Mouse (Mus musculus): ENCODE measurements around the gene Ramp1. TPM values are rescaled to one million over a fixed set of nuclear protein-coding genes. Genes with fewer than 3 reads are reported as not detected.

Ramp1 gene
- total RNA-seq (2014; rRNA removed) (44.1 and 48.4 TPM in 2 replicates), polyA plus RNA-seq (2015; fragmentation: Nextera tagmentation; extraction: Ambion mirVana) (44.7 and 46.8 TPM in 2 replicates)

GRCm38 (mm10) chr1:91179533-91180173, at the start of gene Ramp1:
Gene Ramp1, plus strand, starts transcription at chr1:91179822.
- Histone ChIP-seq H3K27me3 (ENCODE audit: insufficient read depth, low read length) (no peaks in the 10 kb centered on the region), H3K4me3 (ENCODE audit: low read length) (peak within 1 kb of the TSS; percentile 36), H3K36me3 (ENCODE audit: insufficient read depth, low read length) (no peaks in the 10 kb centered on the region), H3K27ac (peak within 1 kb of the TSS; percentile 74), H3K9me3 (ENCODE audit: low read length) (no peaks in the 10 kb centered on the region), H3K9ac (replicated peaks; ENCODE audit: low read length) (peak within 1 kb of the TSS; percentile 39), H3K4me1 (ENCODE audit: insufficient read depth, low read length) (peaks cover 8% of the 10 kb centered on the region; the same call in 1 of the 2 replicates), H3K4me2 (ENCODE audit: low read depth, low read length) (peak within 1 kb of the TSS; percentile 65)
- ATAC-seq: peak; percentile 31; the same call in 1 of the 2 replicates
- TF ChIP-seq CTCF (IDR thresholded peaks at IDR 0.05; ENCODE audit: low read depth): no peak
- WGBS: 7% methylated on average over 37 of the region's 37 CpGs
- peak; percentile 44 for DNase-seq (ENCODE audit: low spot score)

- no peak overlapping the region for H3K9ac ChIP-seq (replicated peaks; ENCODE audit: low read length)
- no peak overlapping the region for H3K4me2 ChIP-seq (ENCODE audit: low read depth, low read length)
- WGBS: 94% methylated on average over 2 of the region's 2 CpGs
- no peaks in the 10 kb centered on the region for H3K36me3 ChIP-seq (ENCODE audit: insufficient read depth, low read length)
- H3K4me3 ChIP-seq (ENCODE audit: low read length): no peak overlapping the region
- ATAC-seq: no peak
- DNase-seq (ENCODE audit: low spot score): no peak
- H3K9me3 ChIP-seq (ENCODE audit: low read length): no peaks in the 10 kb centered on the region
- H3K27ac ChIP-seq: no peak overlapping the region
- no peak for TF ChIP-seq CTCF (IDR thresholded peaks at IDR 0.05; ENCODE audit: low read depth)
- H3K27me3 ChIP-seq (ENCODE audit: insufficient read depth, low read length): no peaks in the 10 kb centered on the region
- no peaks in the 10 kb centered on the region for H3K4me1 ChIP-seq (ENCODE audit: insufficient read depth, low read length)
Observed at GRCm38 (mm10) chr1:91137036-91137435, 42.6 kb upstream of the Ramp1 start.

DNA sequence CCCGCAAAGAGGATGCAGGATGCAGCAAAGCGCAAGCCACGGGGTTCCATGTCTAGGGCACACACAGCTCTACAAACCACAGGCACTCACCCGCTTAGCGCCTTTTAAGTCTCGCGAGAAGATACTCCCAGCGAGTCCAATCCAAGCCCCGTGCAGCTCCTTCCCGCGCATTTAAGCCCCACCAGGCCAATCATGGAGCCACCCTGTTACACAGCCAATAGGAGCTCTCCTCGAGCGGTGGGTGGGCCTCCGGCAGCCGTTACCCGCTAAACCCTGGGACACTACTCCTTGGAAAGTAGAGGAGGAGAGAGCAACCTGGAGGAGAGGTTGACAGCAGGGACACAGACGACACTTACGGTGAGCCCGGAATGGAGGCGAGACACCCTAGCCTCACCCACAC, 34.8 kb upstream of the Ramp1 start, which contains the start of gene Rbm44:
Gene Rbm44 (plus strand): TSS at position 277 of the 400 bp plus-strand sequence.
- H3K9me3 ChIP-seq (ENCODE audit: low read length): no peaks in the 10 kb centered on the region
- no peaks in the 10 kb centered on the region for H3K36me3 ChIP-seq (ENCODE audit: insufficient read depth, low read length)
- no peak within 1 kb of the TSS for H3K4me3 ChIP-seq (ENCODE audit: low read length)
- no peaks in the 10 kb centered on the region for H3K27me3 ChIP-seq (ENCODE audit: insufficient read depth, low read length)
- H3K9ac ChIP-seq (replicated peaks; ENCODE audit: low read length): no peak within 1 kb of the TSS
- H3K4me1 ChIP-seq (ENCODE audit: insufficient read depth, low read length): no peaks in the 10 kb centered on the region
- DNase-seq (ENCODE audit: low spot score) (peak; percentile 3), ATAC-seq (no peak)
- WGBS: 71% methylated on average over 20 of the region's 20 CpGs
- no peak for TF ChIP-seq CTCF (IDR thresholded peaks at IDR 0.05; ENCODE audit: low read depth)
- H3K27ac ChIP-seq: no peak within 1 kb of the TSS
- H3K4me2 ChIP-seq (ENCODE audit: low read depth, low read length): no peak within 1 kb of the TSS

GRCm38 (mm10) chr1:91151509-91151908, 28.1 kb upstream of the Ramp1 start:
- Histone ChIP-seq H3K9ac (replicated peaks; ENCODE audit: low read length) (no peak overlapping the region), H3K9me3 (ENCODE audit: low read length) (no peaks in the 10 kb centered on the region), H3K4me3 (ENCODE audit: low read length) (no peak overlapping the region), H3K36me3 (ENCODE audit: insufficient read depth, low read length) (no peaks in the 10 kb centered on the region), H3K27me3 (ENCODE audit: insufficient read depth, low read length) (no peaks in the 10 kb centered on the region), H3K4me1 (ENCODE audit: insufficient read depth, low read length) (no peaks in the 10 kb centered on the region), H3K4me2 (ENCODE audit: low read depth, low read length) (no peak overlapping the region), H3K27ac (no peak overlapping the region)
- DNase-seq (ENCODE audit: low spot score) (no peak), ATAC-seq (no peak)
- 68% methylated on average over 2 of the region's 2 CpGs for WGBS
- no peak for TF ChIP-seq CTCF (IDR thresholded peaks at IDR 0.05; ENCODE audit: low read depth)

DNA sequence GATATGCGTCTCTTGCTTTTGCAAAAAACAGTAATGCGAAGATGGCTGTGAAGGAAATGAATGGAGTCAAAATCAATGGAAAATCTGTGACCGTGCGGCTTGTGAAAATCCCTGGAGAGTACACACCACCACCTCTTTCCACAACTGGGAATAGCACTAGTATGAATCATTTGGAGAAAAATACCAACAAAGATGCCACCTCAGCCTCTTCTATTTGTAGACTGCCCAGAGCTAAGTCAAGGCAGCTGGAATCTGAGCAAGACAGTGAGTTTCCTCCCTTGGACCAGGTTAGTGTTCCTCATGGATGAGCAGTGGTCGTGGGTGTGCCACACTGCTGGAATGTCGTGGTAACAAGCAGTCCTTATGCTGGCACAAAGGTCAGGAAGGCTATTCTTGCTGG, 12.8 kb upstream of the Ramp1 start:
- no peak overlapping the region for H3K9ac ChIP-seq (replicated peaks; ENCODE audit: low read length)
- H3K4me3 ChIP-seq (ENCODE audit: low read length): no peak overlapping the region
- no peak for DNase-seq (ENCODE audit: low spot score)

GRCm38 (mm10) chr1:91169157-91169556, 10.5 kb upstream of the Ramp1 start:
- Histone ChIP-seq H3K4me2 (ENCODE audit: low read depth, low read length) (no peak overlapping the region), H3K9me3 (ENCODE audit: low read length) (no peaks in the 10 kb centered on the region), H3K4me3 (ENCODE audit: low read length) (no peak overlapping the region), H3K27ac (no peak overlapping the region), H3K27me3 (ENCODE audit: insufficient read depth, low read length) (no peaks in the 10 kb centered on the region), H3K4me1 (ENCODE audit: insufficient read depth, low read length) (no peaks in the 10 kb centered on the region), H3K9ac (replicated peaks; ENCODE audit: low read length) (no peak overlapping the region), H3K36me3 (ENCODE audit: insufficient read depth, low read length) (no peaks in the 10 kb centered on the region)
- 81% methylated on average over 4 of the region's 4 CpGs for WGBS
- TF ChIP-seq CTCF (IDR thresholded peaks at IDR 0.05; ENCODE audit: low read depth): no peak
- DNase-seq (ENCODE audit: low spot score): no peak
- ATAC-seq: no peak

More for the DNA sequence above, 12.8 kb upstream of the Ramp1 start:
- no peaks in the 10 kb centered on the region for H3K36me3 ChIP-seq (ENCODE audit: insufficient read depth, low read length)
- no peaks in the 10 kb centered on the region for H3K27me3 ChIP-seq (ENCODE audit: insufficient read depth, low read length)
- no peak overlapping the region for H3K4me2 ChIP-seq (ENCODE audit: low read depth, low read length)
- no peaks in the 10 kb centered on the region for H3K4me1 ChIP-seq (ENCODE audit: insufficient read depth, low read length)
- no peak overlapping the region for H3K27ac ChIP-seq
- no peak for TF ChIP-seq CTCF (IDR thresholded peaks at IDR 0.05; ENCODE audit: low read depth)
- no peak for ATAC-seq
- WGBS: 78% methylated on average over 6 of the region's 6 CpGs
- no peaks in the 10 kb centered on the region for H3K9me3 ChIP-seq (ENCODE audit: low read length)

DNA sequence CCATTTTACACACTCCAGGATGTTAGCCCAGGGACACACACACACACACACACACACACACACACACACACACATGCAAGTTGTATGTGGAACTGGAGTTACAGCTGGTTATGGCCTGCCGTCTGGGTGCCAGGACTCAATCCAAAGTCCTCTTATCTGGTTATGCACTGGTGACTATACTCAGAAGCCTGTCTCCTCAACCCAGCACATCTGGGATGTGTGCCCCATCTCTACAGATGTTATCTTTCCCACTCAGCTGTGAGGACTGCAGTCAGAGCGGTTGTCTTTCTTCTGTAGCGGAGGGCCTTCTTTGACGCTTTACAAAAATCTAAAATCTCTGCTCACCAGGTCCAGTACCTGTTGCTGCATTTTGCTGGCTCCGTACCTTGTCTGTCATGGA, 4.8 kb upstream of the Ramp1 start:
- no peaks in the 10 kb centered on the region for H3K36me3 ChIP-seq (ENCODE audit: insufficient read depth, low read length)
- H3K4me2 ChIP-seq (ENCODE audit: low read depth, low read length): no peak overlapping the region
- ATAC-seq (no peak), DNase-seq (ENCODE audit: low spot score) (no peak)
- WGBS: 98% methylated on average over 5 of the region's 5 CpGs
- no peak overlapping the region for H3K27ac ChIP-seq
- no peaks in the 10 kb centered on the region for H3K27me3 ChIP-seq (ENCODE audit: insufficient read depth, low read length)
- no peak overlapping the region for H3K9ac ChIP-seq (replicated peaks; ENCODE audit: low read length)
- no peak overlapping the region for H3K4me3 ChIP-seq (ENCODE audit: low read length)
- no peaks in the 10 kb centered on the region for H3K4me1 ChIP-seq (ENCODE audit: insufficient read depth, low read length)
- TF ChIP-seq CTCF (IDR thresholded peaks at IDR 0.05; ENCODE audit: low read depth): no peak
- H3K9me3 ChIP-seq (ENCODE audit: low read length): no peaks in the 10 kb centered on the region
